Mouse (Mus musculus) neural tube, embryonic 12.5 days (tissue): ENCODE measurements around the gene Rpa3. TPM values are rescaled to one million over a fixed set of nuclear protein-coding genes. Genes with fewer than 3 reads are reported as not detected.

ENCODE experiments used
- ATAC-seq: fragments of 200-750 bp; cut with Nextera tagmentation; 2 replicates; pipeline ENCODE4 v1.8.0; 2017; ENCODE audit warnings: low read depth, mild to moderate bottlenecking, moderate TSS enrichment, moderate library complexity; ENCODE audit not compliant: low FRiP score
- H3K27ac ChIP-seq: fragments of 300-500 bp; sonication (generic); 2 replicates; pipeline ENCODE4 v1.5.1; 2016
- H3K27me3 ChIP-seq: fragments of 300-500 bp; sonication (generic); replicated peaks from 2 replicates; pipeline ENCODE4 v1.6.1; 2016; ENCODE audit warnings: mild to moderate bottlenecking
- H3K36me3 ChIP-seq: fragments of 300-500 bp; sonication (generic); 2 replicates; pipeline ENCODE4 v1.6.1; 2016; ENCODE audit warnings: mild to moderate bottlenecking
- H3K4me1 ChIP-seq: fragments of 300-500 bp; sonication (generic); 2 replicates; pipeline ENCODE4 v1.6.1; 2016
- H3K4me2 ChIP-seq: fragments of 300-500 bp; sonication (generic); replicated peaks from 2 replicates; pipeline ENCODE4 v1.6.1; 2016; ENCODE audit warnings: mild to moderate bottlenecking
- H3K4me3 ChIP-seq: fragments of 300-500 bp; sonication (generic); 2 replicates; pipeline ENCODE4 v1.5.1; 2016
- H3K9ac ChIP-seq: fragments of 300-500 bp; sonication (generic); 2 replicates; pipeline ENCODE4 v1.6.1; 2016; ENCODE audit warnings: mild to moderate bottlenecking
- H3K9me3 ChIP-seq: fragments of 300-500 bp; sonication (generic); 2 replicates; pipeline ENCODE4 v1.6.1; 2016; ENCODE audit warnings: mild to moderate bottlenecking
- WGBS: fragments of 180-500 bp; shearing (Covaris S2); methylation state at CpG from one replicate; pipeline ENCODE4 v1.1.7; 2016; 5-methylcytosine and 5-hydroxymethylcytosine counted together
- polyA plus RNA-seq: library from polyadenylated mRNA; unstranded; fragments of >200 nt; fragmentation: Nextera tagmentation; extraction: Ambion mirVana; gene quantifications from 2 replicates; pipeline ENCODE4 v1.2.1, GENCODE M21; 2016

The Rpa3 gene
- polyA plus RNA-seq, 1 experiment from 2014 or later = 124 TPM

- Histone ChIP-seq H3K36me3 (no peaks in the 10 kb centered on the region; the same call in 1 of the 2 replicates), H3K9ac (no peak overlapping the region), H3K9me3 (no peaks in the 10 kb centered on the region), H3K27ac (no peak overlapping the region), H3K4me3 (no peak overlapping the region), H3K4me2 (no peak overlapping the region), H3K27me3 (no peaks in the 10 kb centered on the region), H3K4me1 (no peaks in the 10 kb centered on the region)
- 13% methylated on average over 1 of the region's 1 CpGs for WGBS
- 0 out of 2 replicates have a peak, but pooled peaks have one; percentile 53 for ATAC-seq
Observed at GRCm38 (mm10) chr6:8275098-8275497, 16.1 kb upstream of the Rpa3 start.

GRCm38 (mm10) chr6:8274387-8275054, 15.5 kb upstream of the Rpa3 start:
- H3K4me2 ChIP-seq = no peak overlapping the region
- H3K36me3 ChIP-seq = no peaks in the 10 kb centered on the region; the same call in 1 of the 2 replicates
- peak; percentile 53; the same call in 1 of the 2 replicates for ATAC-seq
- no peaks in the 10 kb centered on the region for H3K9me3 ChIP-seq
- H3K4me3 ChIP-seq = no peak overlapping the region
- H3K27ac ChIP-seq = no peak overlapping the region
- H3K4me1 ChIP-seq = no peaks in the 10 kb centered on the region
- no peak overlapping the region for H3K9ac ChIP-seq
- H3K27me3 ChIP-seq = no peaks in the 10 kb centered on the region
- WGBS = 37% methylated on average over 6 of the region's 6 CpGs

DNA sequence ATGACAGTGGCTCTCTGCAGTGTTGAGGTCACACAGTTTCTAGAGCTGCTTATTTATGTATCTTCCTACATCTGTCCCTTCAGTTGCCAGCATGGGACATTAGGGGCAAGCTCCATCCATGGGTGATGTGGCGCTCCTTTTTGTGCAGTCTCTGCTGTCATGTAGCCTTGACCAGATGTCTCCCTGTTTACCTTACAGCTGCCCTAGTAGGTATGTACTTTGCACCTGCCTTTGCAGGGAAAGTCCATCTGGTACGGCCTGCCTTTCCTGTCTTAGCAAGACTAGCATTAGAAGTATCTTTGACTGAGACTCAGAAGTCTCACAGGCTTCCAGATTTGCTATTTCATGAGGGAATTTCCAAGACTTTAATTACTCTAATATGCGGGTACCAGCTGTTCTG, 12.1 kb upstream of the Rpa3 start:
- no peak overlapping the region for H3K4me3 ChIP-seq
- no peak overlapping the region for H3K4me2 ChIP-seq
- H3K4me1 ChIP-seq = no peaks in the 10 kb centered on the region
- no peaks in the 10 kb centered on the region for H3K27me3 ChIP-seq
- H3K9ac ChIP-seq = no peak overlapping the region
- no peak for ATAC-seq
- WGBS = 88% methylated on average over 3 of the region's 3 CpGs
- no peak overlapping the region for H3K27ac ChIP-seq
- H3K9me3 ChIP-seq = no peaks in the 10 kb centered on the region
- no peaks in the 10 kb centered on the region; the same call in 1 of the 2 replicates for H3K36me3 ChIP-seq

GRCm38 (mm10) chr6:8259667-8260044, 683 bp upstream of the Rpa3 start:
- WGBS = 0% methylated on average over 8 of the region's 8 CpGs
- Histone ChIP-seq H3K9ac (peak overlapping the region; percentile 72), H3K9me3 (no peaks in the 10 kb centered on the region), H3K27me3 (no peaks in the 10 kb centered on the region), H3K4me2 (peak overlapping the region; percentile 91), H3K4me1 (peaks cover 11% of the 10 kb centered on the region), H3K4me3 (peak overlapping the region; percentile 79), H3K27ac (no peak overlapping the region), H3K36me3 (no peaks in the 10 kb centered on the region)
- peak; percentile 71 for ATAC-seq

DNA sequence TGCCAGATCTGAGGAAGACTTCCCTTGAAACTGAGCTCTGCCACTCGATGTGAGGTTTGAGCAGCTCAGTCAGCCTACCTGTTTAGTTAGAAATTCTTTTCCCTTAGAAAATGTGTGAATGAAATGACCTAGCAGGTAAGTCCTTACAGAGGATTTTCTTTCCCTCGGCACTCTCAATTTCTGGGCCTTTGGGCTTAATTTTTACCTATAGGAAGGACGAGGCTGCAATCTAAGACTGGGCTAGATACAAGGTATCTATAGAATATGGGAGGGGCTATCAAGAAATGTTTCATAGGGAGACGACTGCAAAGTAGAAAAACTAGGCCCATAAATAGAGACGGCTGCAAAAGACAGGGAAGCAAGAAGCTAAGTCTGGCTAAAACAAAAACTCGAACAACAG, 657 bp downstream of the Rpa3 start:
- Histone ChIP-seq H3K4me3 (peak overlapping the region; percentile 79), H3K27me3 (no peaks in the 10 kb centered on the region), H3K4me2 (peak overlapping the region; percentile 80), H3K27ac (no peak overlapping the region), H3K9me3 (no peaks in the 10 kb centered on the region), H3K36me3 (peaks cover 3% of the 10 kb centered on the region; the same call in 1 of the 2 replicates), H3K9ac (peak overlapping the region; percentile 78), H3K4me1 (peaks cover 11% of the 10 kb centered on the region)
- ATAC-seq = no peak
- 8% methylated on average over 6 of the region's 6 CpGs for WGBS

GRCm38 (mm10) chr6:8228596-8228995, 30.4 kb downstream of the Rpa3 start:
- Histone ChIP-seq H3K9me3 (no peaks in the 10 kb centered on the region), H3K4me3 (no peak overlapping the region), H3K4me1 (no peaks in the 10 kb centered on the region), H3K36me3 (peaks cover 23% of the 10 kb centered on the region), H3K9ac (no peak overlapping the region), H3K4me2 (no peak overlapping the region), H3K27ac (no peak overlapping the region), H3K27me3 (no peaks in the 10 kb centered on the region)
- ATAC-seq = no peak
- 91% methylated on average over 3 of the region's 3 CpGs for WGBS

- Histone ChIP-seq H3K4me3 (no peak overlapping the region), H3K9me3 (no peaks in the 10 kb centered on the region), H3K4me1 (no peaks in the 10 kb centered on the region), H3K27ac (no peak overlapping the region), H3K9ac (no peak overlapping the region), H3K36me3 (peaks cover 21% of the 10 kb centered on the region), H3K27me3 (no peaks in the 10 kb centered on the region), H3K4me2 (no peak overlapping the region)
- 87% methylated on average over 3 of the region's 3 CpGs for WGBS
- ATAC-seq = no peak
Observed at GRCm38 (mm10) chr6:8227035-8227434, 31.9 kb downstream of the Rpa3 start.

- peaks cover 9% of the 10 kb centered on the region for H3K4me1 ChIP-seq
- ATAC-seq = no peak
- H3K27ac ChIP-seq = no peak overlapping the region
- 91% methylated on average over 3 of the region's 3 CpGs for WGBS
- H3K36me3 ChIP-seq = peaks cover 5% of the 10 kb centered on the region; the same call in 1 of the 2 replicates
- no peaks in the 10 kb centered on the region for H3K9me3 ChIP-seq
- no peak overlapping the region for H3K9ac ChIP-seq
- peak overlapping the region; percentile 60 for H3K4me2 ChIP-seq
- H3K27me3 ChIP-seq = no peaks in the 10 kb centered on the region
- H3K4me3 ChIP-seq = no peak overlapping the region
Observed at GRCm38 (mm10) chr6:8210661-8211060, 48.3 kb downstream of the Rpa3 start.

GRCm38 (mm10) chr6:8209866-8210186, 49.1 kb downstream of the Rpa3 start:
- peak overlapping the region; percentile 72 for H3K4me3 ChIP-seq
- H3K9ac ChIP-seq = peak overlapping the region; percentile 81
- no peaks in the 10 kb centered on the region; the same call in 1 of the 2 replicates for H3K36me3 ChIP-seq
- no peaks in the 10 kb centered on the region for H3K9me3 ChIP-seq
- 0 out of 2 replicates have a peak overlapping the region, but pooled peaks have one; percentile 83 for H3K27ac ChIP-seq
- peaks cover 9% of the 10 kb centered on the region for H3K4me1 ChIP-seq
- H3K4me2 ChIP-seq = peak overlapping the region; percentile 60
- H3K27me3 ChIP-seq = no peaks in the 10 kb centered on the region
- 0 out of 2 replicates have a peak, but pooled peaks have one; percentile 2 for ATAC-seq
- WGBS = 13% methylated on average over 10 of the region's 10 CpGs

DNA sequence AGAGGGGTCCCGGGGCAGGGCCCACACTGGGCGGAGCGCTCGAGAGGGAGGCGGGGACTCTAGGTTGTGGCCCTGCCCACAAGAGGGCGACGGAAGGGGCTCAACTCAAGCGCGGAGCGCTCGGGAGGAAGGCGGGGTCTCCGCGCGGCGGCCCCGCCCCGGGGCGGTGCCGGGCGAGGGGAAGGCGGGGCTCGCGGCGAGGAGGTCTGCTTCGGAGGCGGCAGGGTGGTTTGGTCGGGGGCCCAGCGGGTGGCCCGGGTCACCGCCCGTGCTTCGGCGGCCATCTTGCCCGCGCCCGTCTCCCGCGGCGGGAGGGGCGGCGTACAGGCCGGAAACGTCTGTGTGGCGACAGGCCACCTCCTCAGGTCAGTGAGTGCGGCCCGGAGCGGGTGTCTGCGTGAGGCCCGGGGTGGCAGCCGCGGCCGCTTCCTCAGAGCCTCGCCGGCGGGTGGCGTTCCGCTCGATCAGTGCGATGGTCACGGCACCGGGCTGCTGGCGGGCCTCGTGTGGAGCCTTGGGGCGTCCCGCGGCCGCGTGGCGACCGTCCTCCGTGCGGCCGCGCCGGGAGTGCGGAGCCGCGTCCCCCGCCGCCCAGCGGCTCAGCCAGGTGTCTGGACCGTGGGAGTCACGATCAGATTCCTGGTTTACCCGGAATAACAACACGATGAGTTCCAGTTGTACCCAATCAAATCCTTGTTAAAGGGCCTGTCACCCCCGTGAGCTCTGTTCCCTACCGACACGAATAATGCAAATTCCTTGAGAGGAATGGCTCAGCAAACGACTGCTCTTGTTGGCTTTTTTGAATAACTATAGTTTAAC, 49.7 kb downstream of the Rpa3 start, which contains the start of gene Mios:
Gene Mios (plus strand): TSS at position 176 of the 819 bp plus-strand sequence.
- Histone ChIP-seq H3K4me2 (peak within 1 kb of the TSS; percentile 60), H3K9me3 (no peaks in the 10 kb centered on the region), H3K4me3 (peak within 1 kb of the TSS; percentile 72), H3K9ac (peak within 1 kb of the TSS; percentile 81), H3K27ac (peak within 1 kb of the TSS; percentile 83), H3K4me1 (peaks cover 9% of the 10 kb centered on the region), H3K36me3 (no peaks in the 10 kb centered on the region), H3K27me3 (no peaks in the 10 kb centered on the region)
- ATAC-seq = peak; percentile 99
- under 1% methylated on average over 90 of the region's 90 CpGs for WGBS
